Mouse (Mus musculus): ENCODE results near the gene Arl5b.

DNA sequence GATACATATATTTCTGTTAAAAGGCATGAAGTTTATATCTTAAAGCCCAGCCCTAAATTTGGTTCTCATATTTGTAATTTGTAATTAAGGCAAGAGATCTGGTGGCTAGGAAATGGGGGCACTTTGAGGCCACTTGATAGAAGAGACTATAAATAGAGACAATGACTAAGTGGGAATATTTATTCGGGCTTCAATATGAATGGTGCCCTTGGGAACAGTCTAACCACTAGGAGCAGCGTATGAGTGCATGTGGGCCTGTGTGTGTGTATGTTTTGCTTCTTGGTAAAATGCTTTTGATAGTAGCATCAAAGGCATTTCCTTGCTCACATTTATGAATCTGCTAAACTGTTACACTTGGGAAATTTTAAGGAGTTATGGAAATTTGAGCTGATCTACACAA is 62.1 kb downstream of the Arl5b start:
- no peak for TF ChIP-seq CTCF (IDR thresholded peaks at IDR 0.05; ENCODE audit: low read depth)
- no peak for TF ChIP-seq EP300 (IDR thresholded peaks at IDR 0.05; ENCODE audit: low read depth)

Measured in liver, embryonic 14.5 days (tissue).